Mouse (Mus musculus) brain, embryonic 14.5 days (tissue): ENCODE measurements around the gene Fam234a.

ENCODE experiments used
- CTCF ChIP-seq: fragments of 200-500 bp; IDR thresholded peaks from 2 replicates; pipeline ENCODE4 v1.5.1; 2012; ENCODE audit warnings: inconsistent platforms, mild to moderate bottlenecking, moderate library complexity, borderline replicate concordance; ENCODE audit not compliant: insufficient read depth, insufficient read length; ENCODE audit errors: extremely low read depth
- POLR2A ChIP-seq: fragments of 200-500 bp; IDR thresholded peaks from 2 replicates; pipeline ENCODE4 v1.6.1; 2012; ENCODE audit warnings: mild to moderate bottlenecking, inconsistent platforms, borderline replicate concordance; ENCODE audit not compliant: poor library complexity, insufficient read depth, insufficient read length, severe bottlenecking; ENCODE audit errors: extremely low read depth

DNA sequence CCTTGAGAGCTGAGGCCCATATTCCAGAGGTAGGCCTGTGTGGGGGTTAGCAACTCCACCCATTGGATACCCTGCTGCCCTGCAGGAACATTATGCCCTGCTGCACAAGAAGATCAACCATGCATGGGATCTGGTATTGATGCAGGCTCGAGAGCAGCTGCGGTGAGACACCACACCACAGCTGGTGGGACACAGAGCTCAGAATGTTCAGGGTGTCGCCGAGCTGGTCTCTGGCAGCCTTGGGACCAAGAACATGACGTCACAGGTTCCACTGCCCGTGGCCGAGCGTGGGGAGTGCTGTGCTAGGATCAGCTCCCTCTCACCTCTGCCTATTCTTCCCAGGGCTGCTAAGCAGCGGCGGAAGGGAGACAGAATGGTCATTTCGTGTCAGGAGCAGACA, 39.3 kb downstream of the Fam234a start:
- TF ChIP-seq CTCF (no peak), POLR2A (no peak)
